Mouse (Mus musculus): Measurements from ENCODE around the gene Arhgap25. TPM values are rescaled to one million over a fixed set of nuclear protein-coding genes. Genes with fewer than 3 reads are reported as not detected.

Arhgap25 gene
- polyA plus RNA-seq, 1 experiment from 2014 or later: 3.4 TPM

DNA sequence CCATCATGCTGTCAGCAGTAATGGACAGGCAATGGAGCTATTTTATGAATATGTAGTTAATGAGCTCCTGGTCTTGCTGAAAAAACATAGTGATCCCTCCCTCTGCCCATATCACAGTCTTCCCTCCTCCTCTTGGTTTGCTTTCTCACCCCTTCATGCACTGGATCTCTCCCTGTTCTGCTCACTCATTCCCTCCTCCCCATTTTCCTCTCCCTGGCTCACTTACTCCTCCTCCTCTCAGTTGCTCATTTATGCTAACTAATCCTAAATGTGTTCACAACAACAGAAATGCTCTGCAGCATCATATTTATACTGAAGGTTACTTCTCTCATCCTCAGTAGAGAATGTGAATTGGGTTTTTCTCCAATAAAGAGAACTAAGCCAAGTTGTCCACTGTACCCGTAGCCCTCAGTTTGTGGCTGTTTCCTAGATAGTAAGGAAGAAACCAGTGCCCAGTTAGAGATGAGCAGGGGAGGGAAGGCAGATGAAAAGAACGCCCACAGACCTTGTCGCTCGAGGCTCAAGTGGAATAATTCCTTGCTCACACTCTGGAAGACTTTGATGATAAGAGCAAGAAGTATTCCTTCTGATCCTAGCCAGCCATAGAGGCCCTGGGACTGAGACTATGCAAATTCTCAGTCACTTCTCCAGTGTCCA, 15.2 kb downstream of the Arhgap25 start:
- no peak for ATAC-seq
- Histone ChIP-seq H3K27ac (no peak overlapping the region), H3K4me3 (replicated peaks) (no peak overlapping the region), H3K36me3 (no peaks in the 10 kb centered on the region), H3K27me3 (replicated peaks) (no peaks in the 10 kb centered on the region), H3K9ac (no peak overlapping the region), H3K9me3 (no peaks in the 10 kb centered on the region), H3K4me1 (replicated peaks) (no peaks in the 10 kb centered on the region), H3K4me2 (replicated peaks) (no peak overlapping the region)
- 89% methylated on average over 4 of the region's 4 CpGs for WGBS

DNA sequence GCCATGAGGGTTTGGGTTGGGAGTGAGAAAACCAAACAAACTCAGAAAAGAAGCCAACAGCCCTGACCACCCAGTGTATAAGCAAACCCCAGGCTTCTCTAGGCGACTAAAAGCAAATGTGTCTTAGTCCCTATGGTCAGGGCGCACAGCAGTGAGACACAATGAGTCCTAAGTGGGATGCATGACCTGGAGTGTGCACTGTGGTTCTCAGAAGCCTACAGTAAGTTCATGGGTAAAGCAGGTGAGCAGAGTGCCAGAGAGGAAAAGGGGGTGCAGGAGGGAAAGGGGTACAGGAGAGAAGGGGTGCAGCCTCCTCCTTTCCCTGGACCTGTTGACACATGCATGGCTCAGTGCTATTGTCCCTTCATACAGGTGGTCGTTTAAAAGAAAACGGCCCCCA, 18.7 kb downstream of the Arhgap25 start:
- Histone ChIP-seq H3K9ac (no peak overlapping the region), H3K4me2 (replicated peaks) (no peak overlapping the region), H3K9me3 (no peaks in the 10 kb centered on the region), H3K4me1 (replicated peaks) (no peaks in the 10 kb centered on the region), H3K4me3 (replicated peaks) (no peak overlapping the region), H3K27ac (no peak overlapping the region), H3K27me3 (replicated peaks) (no peaks in the 10 kb centered on the region), H3K36me3 (no peaks in the 10 kb centered on the region)
- WGBS: 81% methylated on average over 4 of the region's 4 CpGs
- no peak for ATAC-seq

DNA sequence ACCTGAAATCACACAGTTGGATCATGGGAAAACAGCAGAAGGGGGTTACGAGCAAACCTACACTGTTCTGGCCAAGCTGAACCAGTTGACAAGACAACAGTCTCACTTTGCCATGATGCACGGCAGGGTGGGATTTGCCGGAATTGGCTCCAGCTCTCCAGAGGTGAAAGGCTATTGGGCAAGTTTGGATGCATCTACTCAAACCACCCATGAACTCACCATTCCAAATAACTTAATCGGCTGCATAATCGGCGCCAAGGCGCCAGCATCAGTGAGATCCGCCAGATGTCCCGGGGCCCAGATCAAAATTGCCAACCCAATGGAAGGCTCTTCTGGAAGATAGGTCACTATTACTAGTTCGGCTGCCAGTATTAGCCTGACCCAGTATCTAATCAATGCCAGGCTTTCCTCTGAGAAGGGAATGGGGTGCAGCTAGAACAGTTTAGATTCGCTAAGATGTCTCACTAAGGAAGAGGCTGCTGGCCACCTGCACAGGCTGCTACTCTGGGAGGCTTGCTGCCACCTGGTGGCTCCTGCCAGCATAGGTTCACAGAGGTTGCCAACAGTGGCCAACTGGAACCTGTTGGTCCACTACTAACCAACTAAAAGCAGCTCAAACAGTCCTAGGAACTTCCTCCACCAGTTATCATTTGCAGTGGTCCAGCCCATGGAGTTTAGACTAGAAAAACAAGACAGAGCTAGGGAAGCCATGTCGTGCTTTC, 19.9 kb downstream of the Arhgap25 start:
- H3K9ac ChIP-seq: no peak overlapping the region
- H3K27ac ChIP-seq: no peak overlapping the region
- no peak for ATAC-seq
- WGBS: 75% methylated on average over 12 of the region's 12 CpGs
- H3K9me3 ChIP-seq: no peaks in the 10 kb centered on the region
- no peaks in the 10 kb centered on the region for H3K36me3 ChIP-seq
- no peaks in the 10 kb centered on the region for H3K27me3 ChIP-seq (replicated peaks)
- no peak overlapping the region for H3K4me3 ChIP-seq (replicated peaks)
- no peaks in the 10 kb centered on the region for H3K4me1 ChIP-seq (replicated peaks)
- no peak overlapping the region for H3K4me2 ChIP-seq (replicated peaks)

DNA sequence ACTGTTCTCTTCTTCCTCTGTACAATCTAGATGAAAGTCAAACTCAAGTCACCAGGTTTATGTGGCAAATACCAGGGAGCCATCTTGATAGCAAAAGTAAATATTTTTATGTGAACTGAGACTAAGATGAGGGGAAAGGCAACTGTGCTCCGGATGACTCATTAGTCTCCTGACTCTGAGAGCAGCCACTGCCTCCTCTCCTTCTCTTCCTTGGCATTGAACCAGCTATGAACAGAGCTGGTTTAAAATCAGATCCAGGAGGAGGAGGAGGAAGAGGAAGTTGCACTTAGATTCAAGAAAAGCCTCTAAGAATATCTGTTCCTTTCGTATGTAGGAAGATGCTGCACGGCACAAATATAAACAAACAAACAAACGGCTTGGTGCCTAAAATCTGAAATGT, 22.1 kb downstream of the Arhgap25 start:
- Histone ChIP-seq H3K4me1 (replicated peaks) (no peaks in the 10 kb centered on the region), H3K4me2 (replicated peaks) (no peak overlapping the region), H3K9me3 (no peaks in the 10 kb centered on the region), H3K9ac (no peak overlapping the region), H3K27me3 (replicated peaks) (no peaks in the 10 kb centered on the region), H3K4me3 (replicated peaks) (no peak overlapping the region), H3K27ac (no peak overlapping the region), H3K36me3 (no peaks in the 10 kb centered on the region)
- 55% methylated on average over 4 of the region's 4 CpGs for WGBS
- no peak for ATAC-seq

DNA sequence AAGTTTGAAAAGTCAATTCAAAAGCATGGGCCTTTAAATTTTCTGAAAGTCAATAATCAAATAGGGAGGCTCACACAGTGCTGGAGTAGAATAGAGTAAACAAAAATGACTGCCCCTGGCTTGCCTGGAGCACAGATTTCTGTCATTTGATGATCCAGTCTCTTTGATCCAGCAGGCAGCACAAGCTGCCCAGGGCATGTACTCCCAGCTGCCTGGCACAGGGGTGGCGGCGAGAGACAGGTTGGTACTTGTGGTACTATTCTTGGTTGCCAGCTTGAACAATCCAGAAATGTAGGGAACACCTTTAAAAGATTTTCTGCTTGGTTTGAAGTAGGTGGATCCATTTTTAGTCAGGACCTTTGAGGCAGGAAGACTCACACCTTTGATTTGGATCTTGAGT, 23.3 kb downstream of the Arhgap25 start:
- Histone ChIP-seq H3K4me1 (replicated peaks) (no peaks in the 10 kb centered on the region), H3K9ac (no peak overlapping the region), H3K27ac (no peak overlapping the region), H3K27me3 (replicated peaks) (no peaks in the 10 kb centered on the region), H3K4me3 (replicated peaks) (no peak overlapping the region), H3K4me2 (replicated peaks) (no peak overlapping the region), H3K36me3 (no peaks in the 10 kb centered on the region), H3K9me3 (no peaks in the 10 kb centered on the region)
- ATAC-seq: no peak
- 86% methylated on average over 2 of the region's 2 CpGs for WGBS

DNA sequence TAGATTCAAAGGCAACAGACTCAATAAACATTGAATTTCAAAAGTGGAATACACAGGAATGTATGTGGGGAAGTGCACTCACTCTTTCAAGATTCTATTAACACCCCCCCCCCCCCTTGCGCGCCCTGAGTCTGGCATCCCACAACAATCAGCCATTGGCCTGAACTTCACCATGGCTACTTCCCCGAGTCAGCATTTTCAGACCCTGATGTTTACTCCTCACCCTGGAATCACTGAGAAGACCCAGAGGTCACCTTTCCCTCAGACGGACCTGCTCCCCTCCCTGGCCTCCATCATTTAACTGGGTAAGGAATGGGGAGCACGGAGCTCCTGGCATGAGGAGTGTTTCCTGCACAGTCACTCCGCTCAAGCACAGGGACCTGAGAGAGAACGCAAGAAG, 28.2 kb downstream of the Arhgap25 start:
- Histone ChIP-seq H3K27ac (no peak overlapping the region), H3K27me3 (replicated peaks) (no peaks in the 10 kb centered on the region), H3K4me1 (replicated peaks) (no peaks in the 10 kb centered on the region), H3K36me3 (no peaks in the 10 kb centered on the region), H3K9me3 (no peaks in the 10 kb centered on the region), H3K4me3 (replicated peaks) (no peak overlapping the region), H3K9ac (no peak overlapping the region), H3K4me2 (replicated peaks) (no peak overlapping the region)
- 78% methylated on average over 7 of the region's 7 CpGs for WGBS
- ATAC-seq: no peak

DNA sequence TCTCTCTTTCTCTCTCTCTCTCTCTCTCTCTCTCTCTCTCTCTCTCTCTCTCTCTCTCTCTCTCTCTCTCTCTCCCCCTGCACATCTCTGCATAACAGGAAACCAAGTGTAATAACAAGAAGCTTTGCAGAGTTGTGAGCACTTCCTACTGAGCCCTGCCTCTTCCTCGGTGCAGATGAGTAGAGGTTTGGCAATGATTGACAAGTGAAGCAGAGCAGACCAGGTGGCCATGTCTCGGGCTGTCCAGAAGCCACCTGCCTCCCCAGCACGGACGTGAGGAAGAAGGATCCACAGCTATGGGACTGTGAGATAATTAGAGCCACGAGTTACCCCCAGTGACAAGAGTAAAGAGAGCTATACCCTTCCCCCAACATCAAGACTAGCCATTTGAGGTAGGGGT, 29.1 kb downstream of the Arhgap25 start:
- no peak overlapping the region for H3K4me2 ChIP-seq (replicated peaks)
- H3K27ac ChIP-seq: no peak overlapping the region
- H3K27me3 ChIP-seq (replicated peaks): no peaks in the 10 kb centered on the region
- no peaks in the 10 kb centered on the region for H3K36me3 ChIP-seq
- H3K9me3 ChIP-seq: no peaks in the 10 kb centered on the region
- no peak overlapping the region for H3K9ac ChIP-seq
- H3K4me3 ChIP-seq (replicated peaks): no peak overlapping the region
- no peaks in the 10 kb centered on the region for H3K4me1 ChIP-seq (replicated peaks)
- ATAC-seq: no peak
- WGBS: 56% methylated on average over 5 of the region's 5 CpGs

DNA sequence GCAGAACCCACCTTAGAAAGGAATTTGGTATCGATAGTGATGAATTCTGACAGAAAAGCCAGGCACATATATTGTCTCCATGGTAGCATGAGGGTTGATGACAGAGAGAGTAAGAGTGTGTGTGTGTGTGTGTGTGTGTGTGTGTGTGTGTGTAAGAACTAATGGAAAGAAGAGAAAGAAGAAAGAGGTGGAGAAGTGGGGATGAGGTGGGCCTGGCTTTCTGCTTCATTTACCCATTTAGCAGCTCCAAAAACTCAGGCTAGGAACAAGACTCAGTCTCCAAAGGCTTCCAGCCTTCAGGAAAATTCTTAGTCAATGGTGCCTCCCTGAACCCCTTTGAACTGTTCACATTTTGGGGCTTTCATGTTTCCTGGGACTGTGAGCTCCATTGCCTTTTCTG, 29.5 kb downstream of the Arhgap25 start:
- WGBS: 95% methylated on average over 1 of the region's 1 CpGs
- Histone ChIP-seq H3K36me3 (no peaks in the 10 kb centered on the region), H3K27ac (no peak overlapping the region), H3K9ac (no peak overlapping the region), H3K9me3 (no peaks in the 10 kb centered on the region), H3K4me1 (replicated peaks) (no peaks in the 10 kb centered on the region), H3K4me2 (replicated peaks) (no peak overlapping the region), H3K4me3 (replicated peaks) (no peak overlapping the region), H3K27me3 (replicated peaks) (no peaks in the 10 kb centered on the region)
- no peak for ATAC-seq

DNA sequence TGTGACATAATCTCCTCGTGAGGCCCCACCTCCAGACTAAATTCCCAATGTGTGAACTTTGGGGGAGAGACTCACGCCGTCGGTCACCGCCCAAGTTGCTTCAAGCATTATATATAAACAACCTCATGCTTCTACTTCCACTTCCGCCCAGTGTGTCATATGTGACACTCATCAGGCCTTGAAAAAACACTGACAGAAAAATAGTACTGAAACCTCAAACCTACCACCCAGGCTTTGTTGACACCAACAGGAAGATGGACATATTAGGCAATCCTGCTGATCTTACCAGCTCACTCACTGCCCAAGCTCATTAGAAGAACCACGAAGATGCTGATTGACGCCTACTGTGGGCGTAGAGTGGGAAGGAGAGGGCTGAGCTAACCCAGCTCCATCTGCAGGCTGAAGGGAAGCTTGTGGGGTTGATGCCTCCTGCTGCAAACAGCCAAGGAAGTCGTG, 30.2 kb downstream of the Arhgap25 start:
- Histone ChIP-seq H3K9me3 (no peaks in the 10 kb centered on the region), H3K4me3 (replicated peaks) (no peak overlapping the region), H3K9ac (no peak overlapping the region), H3K4me2 (replicated peaks) (no peak overlapping the region), H3K27me3 (replicated peaks) (no peaks in the 10 kb centered on the region), H3K27ac (no peak overlapping the region), H3K4me1 (replicated peaks) (no peaks in the 10 kb centered on the region), H3K36me3 (no peaks in the 10 kb centered on the region)
- WGBS: 64% methylated on average over 10 of the region's 10 CpGs
- no peak for ATAC-seq

DNA sequence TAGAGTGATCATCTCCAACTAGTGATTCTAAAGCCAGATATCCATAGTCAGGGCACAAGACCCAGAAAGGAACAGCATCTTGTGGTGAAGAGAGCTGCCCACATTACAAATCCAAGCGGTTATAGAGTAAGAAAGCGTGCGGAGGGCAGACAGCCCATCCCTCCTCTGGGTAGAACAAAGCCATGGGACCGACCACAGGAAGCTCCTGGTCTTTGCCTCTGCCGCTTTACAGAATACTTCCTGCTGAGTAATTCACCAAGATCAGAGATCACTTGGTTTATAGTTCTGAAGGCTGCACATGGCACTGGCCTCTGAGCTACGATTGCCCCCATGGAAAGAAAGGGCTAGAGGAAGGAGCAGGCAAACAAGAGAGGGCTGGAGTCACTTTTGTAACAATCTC, 30.6 kb downstream of the Arhgap25 start:
- H3K4me1 ChIP-seq (replicated peaks): no peaks in the 10 kb centered on the region
- no peak overlapping the region for H3K27ac ChIP-seq
- 66% methylated on average over 6 of the region's 6 CpGs for WGBS
- no peak for ATAC-seq
- H3K4me3 ChIP-seq (replicated peaks): no peak overlapping the region
- no peaks in the 10 kb centered on the region for H3K27me3 ChIP-seq (replicated peaks)
- H3K9me3 ChIP-seq: no peaks in the 10 kb centered on the region
- H3K36me3 ChIP-seq: no peaks in the 10 kb centered on the region
- no peak overlapping the region for H3K9ac ChIP-seq
- no peak overlapping the region for H3K4me2 ChIP-seq (replicated peaks)

DNA sequence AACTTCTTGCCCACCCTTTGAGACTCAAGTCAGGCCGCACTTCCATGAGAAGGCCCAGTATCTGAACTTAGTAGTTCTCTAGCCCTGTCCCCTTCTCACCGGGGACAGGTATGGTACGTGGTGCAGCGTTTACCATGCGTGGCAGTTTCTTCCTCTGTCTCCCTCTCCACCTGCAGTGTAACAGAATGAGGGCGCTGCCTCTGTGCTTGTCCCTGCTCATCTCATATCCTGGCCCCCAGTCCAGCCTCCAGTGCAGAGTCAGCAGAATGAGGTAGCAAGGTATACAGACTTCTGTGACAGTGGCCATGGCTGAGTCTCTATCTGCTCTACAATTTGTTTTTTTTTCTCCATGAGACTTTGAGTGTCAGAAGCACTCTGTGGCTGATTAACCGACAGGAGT, 32.4 kb downstream of the Arhgap25 start:
- 89% methylated on average over 7 of the region's 7 CpGs for WGBS
- ATAC-seq: no peak
- H3K9ac ChIP-seq: no peak overlapping the region
- no peaks in the 10 kb centered on the region for H3K9me3 ChIP-seq
- no peaks in the 10 kb centered on the region for H3K4me1 ChIP-seq (replicated peaks)
- no peak overlapping the region for H3K4me3 ChIP-seq (replicated peaks)
- no peaks in the 10 kb centered on the region for H3K36me3 ChIP-seq
- no peaks in the 10 kb centered on the region for H3K27me3 ChIP-seq (replicated peaks)
- H3K4me2 ChIP-seq (replicated peaks): no peak overlapping the region
- H3K27ac ChIP-seq: no peak overlapping the region

DNA sequence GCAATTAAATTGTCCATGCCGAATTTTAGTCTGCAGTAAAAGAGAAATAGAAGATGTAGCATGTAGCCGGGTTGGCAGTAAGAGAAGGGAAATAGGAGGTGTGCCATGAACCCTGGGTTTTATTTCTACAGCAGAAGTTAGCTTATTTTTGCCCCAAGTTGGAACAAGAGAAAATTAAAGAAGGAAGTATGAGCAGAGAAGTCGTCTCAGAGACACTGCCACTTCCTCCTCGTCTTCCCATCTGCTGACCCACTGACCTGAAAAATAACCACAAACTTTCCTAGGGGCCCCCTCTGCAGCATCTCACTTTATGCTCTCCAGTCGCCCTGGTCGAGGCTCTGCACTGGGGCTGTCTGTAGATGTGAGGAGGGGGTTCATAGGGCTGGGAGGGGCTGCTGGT, 33.3 kb downstream of the Arhgap25 start:
- Histone ChIP-seq H3K27me3 (replicated peaks) (no peaks in the 10 kb centered on the region), H3K4me1 (replicated peaks) (no peaks in the 10 kb centered on the region), H3K36me3 (no peaks in the 10 kb centered on the region), H3K9ac (no peak overlapping the region), H3K9me3 (no peaks in the 10 kb centered on the region), H3K4me2 (replicated peaks) (no peak overlapping the region), H3K27ac (no peak overlapping the region), H3K4me3 (replicated peaks) (no peak overlapping the region)
- ATAC-seq: no peak
- 48% methylated on average over 6 of the region's 6 CpGs for WGBS

DNA sequence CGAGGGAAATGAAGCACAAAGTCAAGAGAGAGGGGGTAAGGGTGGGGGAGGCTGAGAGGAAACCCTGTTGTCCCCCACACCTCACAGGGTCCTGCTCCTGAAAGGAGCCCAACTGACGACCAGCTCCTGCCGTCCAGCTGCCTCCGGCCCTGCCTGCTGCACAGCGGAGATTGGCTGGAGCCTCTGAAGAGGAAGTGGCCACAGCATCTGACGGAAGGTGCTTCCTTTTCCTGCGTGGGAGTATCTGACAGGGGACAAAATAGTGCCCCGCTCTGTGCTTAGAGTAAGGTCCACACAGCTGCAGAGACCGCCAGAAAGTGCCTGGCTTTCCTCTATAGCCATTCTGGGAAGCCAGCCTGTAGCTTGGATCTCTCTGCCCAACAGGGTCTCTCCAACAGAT, 36.9 kb downstream of the Arhgap25 start:
- Histone ChIP-seq H3K27me3 (replicated peaks) (no peaks in the 10 kb centered on the region), H3K9ac (no peak overlapping the region), H3K4me2 (replicated peaks) (peak overlapping the region; percentile 20; the same call in 1 of the 2 replicates), H3K4me3 (replicated peaks) (peak overlapping the region; percentile 6; the same call in 1 of the 2 replicates), H3K36me3 (no peaks in the 10 kb centered on the region), H3K27ac (no peak overlapping the region), H3K4me1 (replicated peaks) (no peaks in the 10 kb centered on the region), H3K9me3 (no peaks in the 10 kb centered on the region)
- ATAC-seq: no peak
- 76% methylated on average over 9 of the region's 9 CpGs for WGBS
